Mouse (Mus musculus): ENCODE measurements around the gene Shisa4. TPM values are rescaled to one million over a fixed set of nuclear protein-coding genes. Genes with fewer than 3 reads are reported as not detected.
A peak's percentile ranks its signal among the peaks of the same experiment; 100 is the strongest.

The Shisa4 gene
- polyA plus RNA-seq, 1 experiment, result 0.38 TPM

- TF ChIP-seq CTCF (IDR thresholded peaks at IDR 0.05; ENCODE audit: control insufficient read depth, insufficient read depth, insufficient replicate concordance, low read depth, low read length), result no peak
- no peak for TF ChIP-seq POLR2A (IDR thresholded peaks at IDR 0.05; ENCODE audit: control insufficient read depth, low read depth, low read length)
- no peak overlapping the region for H3K27ac ChIP-seq (ENCODE audit: control insufficient read depth, insufficient read depth, low read depth, low read length)
- H3K27me3 ChIP-seq (ENCODE audit: control insufficient read depth, insufficient read depth, low read length), result no peaks in the 10 kb centered on the region
- no peaks in the 10 kb centered on the region for H3K36me3 ChIP-seq (ENCODE audit: control insufficient read depth, insufficient read depth, low read length)
- peaks cover 13% of the 10 kb centered on the region for H3K4me1 ChIP-seq (ENCODE audit: control insufficient read depth, insufficient read depth, low read length)
- no peak overlapping the region for H3K4me3 ChIP-seq (ENCODE audit: control insufficient read depth, low read depth, low read length)
Observed at GRCm38 (mm10) chr1:135378576-135378975, 3.5 kb upstream of the Shisa4 start.

GRCm38 (mm10) chr1:135374175-135374867, 716 bp downstream of the Shisa4 start:
- peak overlapping the region; percentile 66 for H3K4me3 ChIP-seq (ENCODE audit: control insufficient read depth, low read depth, low read length)
- H3K4me1 ChIP-seq (ENCODE audit: control insufficient read depth, insufficient read depth, low read length), result peaks cover 13% of the 10 kb centered on the region
- no peak overlapping the region for H3K27ac ChIP-seq (ENCODE audit: control insufficient read depth, insufficient read depth, low read depth, low read length)

DNA sequence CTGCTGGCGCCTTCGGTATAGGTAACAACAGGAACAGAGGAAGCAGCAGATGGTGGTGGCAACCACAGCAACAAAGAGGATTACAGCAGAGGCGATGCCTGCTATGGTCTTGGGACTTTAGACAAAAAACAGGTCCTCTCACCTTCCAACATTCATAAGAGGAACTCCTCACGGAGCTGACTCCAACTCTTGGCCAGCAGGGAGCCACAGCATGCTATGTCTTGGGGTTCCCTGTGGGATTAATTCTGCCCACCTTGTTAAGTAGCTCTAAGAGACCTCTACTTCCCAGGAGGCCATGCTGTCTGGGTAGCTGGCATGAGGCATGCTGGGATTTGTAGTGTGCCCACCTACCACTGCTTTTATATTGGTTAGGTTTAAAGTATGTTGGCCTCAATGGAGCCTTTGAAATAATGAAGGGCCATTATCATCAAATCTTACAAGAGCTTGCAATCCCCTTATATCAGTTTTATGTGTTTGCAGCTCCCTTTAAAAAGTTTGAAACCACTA, 1.8 kb downstream of the Shisa4 start:
- H3K27me3 ChIP-seq (ENCODE audit: control insufficient read depth, insufficient read depth, low read length), result no peaks in the 10 kb centered on the region
- TF ChIP-seq POLR2A (IDR thresholded peaks at IDR 0.05; ENCODE audit: control insufficient read depth, low read depth, low read length) (no peak), CTCF (IDR thresholded peaks at IDR 0.05; ENCODE audit: control insufficient read depth, insufficient read depth, insufficient replicate concordance, low read depth, low read length) (no peak)
- H3K27ac ChIP-seq (ENCODE audit: control insufficient read depth, insufficient read depth, low read depth, low read length), result no peak overlapping the region
- peaks cover 23% of the 10 kb centered on the region for H3K4me1 ChIP-seq (ENCODE audit: control insufficient read depth, insufficient read depth, low read length)
- no peak overlapping the region for H3K4me3 ChIP-seq (ENCODE audit: control insufficient read depth, low read depth, low read length)
- no peaks in the 10 kb centered on the region for H3K36me3 ChIP-seq (ENCODE audit: control insufficient read depth, insufficient read depth, low read length)

More at GRCm38 (mm10) chr1:135374175-135374867, 716 bp downstream of the Shisa4 start:
- no peaks in the 10 kb centered on the region for H3K27me3 ChIP-seq (ENCODE audit: control insufficient read depth, insufficient read depth, low read length)
- H3K36me3 ChIP-seq (ENCODE audit: control insufficient read depth, insufficient read depth, low read length), result no peaks in the 10 kb centered on the region
- TF ChIP-seq POLR2A (IDR thresholded peaks at IDR 0.05; ENCODE audit: control insufficient read depth, low read depth, low read length) (no peak), CTCF (IDR thresholded peaks at IDR 0.05; ENCODE audit: control insufficient read depth, insufficient read depth, insufficient replicate concordance, low read depth, low read length) (no peak)

- peaks cover 17% of the 10 kb centered on the region for H3K4me1 ChIP-seq (ENCODE audit: control insufficient read depth, insufficient read depth, low read length)
Observed at GRCm38 (mm10) chr1:135369415-135369814, 5.6 kb downstream of the Shisa4 start.

DNA sequence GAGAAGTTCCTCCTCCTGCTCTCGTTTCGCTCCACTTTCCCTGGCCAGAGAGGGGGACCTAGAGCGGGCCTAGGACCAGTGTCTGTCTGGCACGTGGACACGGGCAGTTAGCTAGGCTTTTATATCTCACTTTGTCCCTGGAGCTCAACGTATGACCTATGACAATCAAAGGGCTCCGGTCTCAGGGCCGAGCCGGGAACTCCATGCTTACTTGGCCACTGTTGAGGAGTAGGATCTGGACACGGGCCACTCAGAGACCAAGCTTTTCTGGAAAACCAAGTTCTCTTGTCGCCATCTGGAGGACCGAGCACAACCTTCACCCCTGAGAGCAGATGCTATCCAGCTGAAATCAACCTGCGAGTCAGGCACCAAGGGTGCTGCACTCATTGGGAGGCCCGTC, 6.1 kb downstream of the Shisa4 start:
- peaks cover 13% of the 10 kb centered on the region for H3K4me1 ChIP-seq (ENCODE audit: control insufficient read depth, insufficient read depth, low read length)
- peak overlapping the region; percentile 38; the same call in 1 of the 2 replicates for H3K4me3 ChIP-seq (ENCODE audit: control insufficient read depth, low read depth, low read length)
- H3K27me3 ChIP-seq (ENCODE audit: control insufficient read depth, insufficient read depth, low read length), result no peaks in the 10 kb centered on the region
- no peaks in the 10 kb centered on the region for H3K36me3 ChIP-seq (ENCODE audit: control insufficient read depth, insufficient read depth, low read length)
- TF ChIP-seq CTCF (IDR thresholded peaks at IDR 0.05; ENCODE audit: control insufficient read depth, insufficient read depth, insufficient replicate concordance, low read depth, low read length), result peak; percentile 39; the same call in 1 of the 2 replicates
- TF ChIP-seq POLR2A (IDR thresholded peaks at IDR 0.05; ENCODE audit: control insufficient read depth, low read depth, low read length), result no peak
- H3K27ac ChIP-seq (ENCODE audit: control insufficient read depth, insufficient read depth, low read depth, low read length), result no peak overlapping the region

More at GRCm38 (mm10) chr1:135369415-135369814, 5.6 kb downstream of the Shisa4 start:
- Histone ChIP-seq H3K4me3 (ENCODE audit: control insufficient read depth, low read depth, low read length) (no peak overlapping the region), H3K36me3 (ENCODE audit: control insufficient read depth, insufficient read depth, low read length) (no peaks in the 10 kb centered on the region), H3K27me3 (ENCODE audit: control insufficient read depth, insufficient read depth, low read length) (no peaks in the 10 kb centered on the region), H3K27ac (ENCODE audit: control insufficient read depth, insufficient read depth, low read depth, low read length) (no peak overlapping the region)
- TF ChIP-seq CTCF (IDR thresholded peaks at IDR 0.05; ENCODE audit: control insufficient read depth, insufficient read depth, insufficient replicate concordance, low read depth, low read length) (no peak), POLR2A (IDR thresholded peaks at IDR 0.05; ENCODE audit: control insufficient read depth, low read depth, low read length) (no peak)

DNA sequence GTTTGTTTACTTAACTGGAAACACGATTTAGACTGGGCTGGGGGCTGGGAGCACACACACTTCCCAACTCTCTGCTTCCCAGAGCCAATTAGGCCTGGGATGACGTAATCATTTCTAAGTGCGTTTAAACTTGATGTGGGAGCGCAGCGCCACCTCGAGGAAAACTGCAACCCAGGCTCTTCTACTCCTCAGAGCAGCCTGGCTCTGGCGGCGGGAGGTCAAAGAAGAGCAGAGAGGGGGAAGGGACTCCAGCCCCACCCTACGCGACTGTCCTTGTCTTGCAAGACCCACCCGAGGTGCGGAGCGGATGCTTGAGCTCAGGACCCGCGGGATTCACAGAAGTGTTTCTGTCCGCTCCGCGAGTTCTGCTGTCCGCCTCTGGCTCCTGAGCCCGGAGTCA, 6.8 kb downstream of the Shisa4 start:
- H3K4me3 ChIP-seq (ENCODE audit: control insufficient read depth, low read depth, low read length), result peak overlapping the region; percentile 58
- H3K27me3 ChIP-seq (ENCODE audit: control insufficient read depth, insufficient read depth, low read length), result no peaks in the 10 kb centered on the region
- peaks cover 12% of the 10 kb centered on the region for H3K4me1 ChIP-seq (ENCODE audit: control insufficient read depth, insufficient read depth, low read length)
- H3K27ac ChIP-seq (ENCODE audit: control insufficient read depth, insufficient read depth, low read depth, low read length), result no peak overlapping the region
- TF ChIP-seq CTCF (IDR thresholded peaks at IDR 0.05; ENCODE audit: control insufficient read depth, insufficient read depth, insufficient replicate concordance, low read depth, low read length) (peak; percentile 65; the same call in 1 of the 2 replicates), POLR2A (IDR thresholded peaks at IDR 0.05; ENCODE audit: control insufficient read depth, low read depth, low read length) (no peak)
- no peaks in the 10 kb centered on the region for H3K36me3 ChIP-seq (ENCODE audit: control insufficient read depth, insufficient read depth, low read length)

- Histone ChIP-seq H3K4me3 (ENCODE audit: control insufficient read depth, low read depth, low read length) (no peak overlapping the region), H3K4me1 (ENCODE audit: control insufficient read depth, insufficient read depth, low read length) (peaks cover 12% of the 10 kb centered on the region), H3K27ac (ENCODE audit: control insufficient read depth, insufficient read depth, low read depth, low read length) (no peak overlapping the region), H3K27me3 (ENCODE audit: control insufficient read depth, insufficient read depth, low read length) (no peaks in the 10 kb centered on the region), H3K36me3 (ENCODE audit: control insufficient read depth, insufficient read depth, low read length) (no peaks in the 10 kb centered on the region)
- TF ChIP-seq CTCF (IDR thresholded peaks at IDR 0.05; ENCODE audit: control insufficient read depth, insufficient read depth, insufficient replicate concordance, low read depth, low read length), result no peak
- no peak for TF ChIP-seq POLR2A (IDR thresholded peaks at IDR 0.05; ENCODE audit: control insufficient read depth, low read depth, low read length)
Observed at GRCm38 (mm10) chr1:135367595-135367994, 7.4 kb downstream of the Shisa4 start.
